ENCODE assay signal across 19 mouse cellular contexts in genomic region chr12:116710716-116711115, GRCm38 (mm10).
DNase-seq lines count a peak whose midpoint lies in the region; ATAC-seq and TF ChIP-seq lines count a peak whose summit lies in the region.
"Had no signal": no experiment of that assay in that cellular context is flagged by ENCODE, and none has a peak within 500 bp of the region (broad histone marks: within the 10 kb centered on the region; RNA-seq: fewer than 3 reads in every experiment).

No protein-coding gene starts in this region.

- H3K4me2 ChIP-seq in forebrain, embryonic 13.5 days: no peak overlapping the region
- H3K4me2 ChIP-seq in midbrain, embryonic 14.5 days (ENCODE audit: low read length): no peak overlapping the region
- H3K4me2 ChIP-seq in hindbrain, postnatal 0 days (ENCODE audit: low read depth, low read length): no peak overlapping the region
- no peak overlapping the region for H3K4me2 ChIP-seq in stomach, postnatal 0 days (replicated peaks; ENCODE audit: low read depth)
- H3K4me2 ChIP-seq in heart, embryonic 11.5 days: no peak overlapping the region
- H3K4me2 ChIP-seq: heart, embryonic 15.5 days; limb, embryonic 15.5 days had no signal

- H3K4me3 ChIP-seq in forebrain, embryonic 13.5 days: no peak overlapping the region
- H3K4me3 ChIP-seq in forebrain, embryonic 10.5 days: no peak overlapping the region
- H3K4me3 ChIP-seq in midbrain, embryonic 14.5 days (replicated peaks; ENCODE audit: low read depth, low read length): no peak overlapping the region
- no peak overlapping the region for H3K4me3 ChIP-seq in midbrain, embryonic 10.5 days
- H3K4me3 ChIP-seq in hindbrain, postnatal 0 days (ENCODE audit: low read length): no peak overlapping the region
- H3K4me3 ChIP-seq in stomach, postnatal 0 days (ENCODE audit: low read depth, low read length): no peak overlapping the region
- no peak overlapping the region for H3K4me3 ChIP-seq in heart, embryonic 11.5 days (ENCODE audit: low read depth, low read length)
- H3K4me3 ChIP-seq: erythroblast, embryonic 14.5 days; heart, embryonic 15.5 days; limb, embryonic 15.5 days; myocyte had no signal

- H3K4me1 ChIP-seq in forebrain, embryonic 13.5 days: no peaks in the 10 kb centered on the region
- no peaks in the 10 kb centered on the region for H3K4me1 ChIP-seq in forebrain, embryonic 10.5 days
- no peaks in the 10 kb centered on the region for H3K4me1 ChIP-seq in midbrain, embryonic 14.5 days (ENCODE audit: control insufficient read depth, insufficient read depth, low read length)
- no peaks in the 10 kb centered on the region for H3K4me1 ChIP-seq in midbrain, embryonic 10.5 days
- H3K4me1 ChIP-seq in hindbrain, postnatal 0 days (ENCODE audit: insufficient read depth, low read length): 0 out of 2 replicates have a peak, but pooled peaks cover 4% of the 10 kb centered on the region
- H3K4me1 ChIP-seq in stomach, postnatal 0 days (replicated peaks; ENCODE audit: control insufficient read depth, insufficient read depth): no peaks in the 10 kb centered on the region
- H3K4me1 ChIP-seq in heart, embryonic 11.5 days (ENCODE audit: control insufficient read depth, insufficient read depth, low read length): no peaks in the 10 kb centered on the region
- H3K4me1 ChIP-seq: heart, embryonic 15.5 days; limb, embryonic 15.5 days had no signal

- H3K36me3 ChIP-seq in forebrain, embryonic 13.5 days (ENCODE audit: poor library complexity, severe bottlenecking): no peaks in the 10 kb centered on the region
- no peaks in the 10 kb centered on the region for H3K36me3 ChIP-seq in forebrain, embryonic 10.5 days (replicated peaks)
- H3K36me3 ChIP-seq in midbrain, embryonic 14.5 days (ENCODE audit: control insufficient read depth, insufficient read depth, low read length): no peaks in the 10 kb centered on the region
- H3K36me3 ChIP-seq in midbrain, embryonic 10.5 days: no peaks in the 10 kb centered on the region
- H3K36me3 ChIP-seq in hindbrain, postnatal 0 days (ENCODE audit: insufficient read depth, low read length): no peaks in the 10 kb centered on the region
- no peaks in the 10 kb centered on the region for H3K36me3 ChIP-seq in stomach, postnatal 0 days (ENCODE audit: control insufficient read depth, insufficient read depth, low read length)
- H3K36me3 ChIP-seq in heart, embryonic 11.5 days (ENCODE audit: control insufficient read depth, insufficient read depth, low read length): no peaks in the 10 kb centered on the region
- H3K36me3 ChIP-seq: heart, embryonic 15.5 days; limb, embryonic 15.5 days had no signal

- TF ChIP-seq EP300 in stomach, postnatal 0 days (optimal IDR thresholded peaks at IDR 0.05): no peak

- H3K27me3 ChIP-seq in forebrain, embryonic 13.5 days: no peaks in the 10 kb centered on the region
- no peaks in the 10 kb centered on the region for H3K27me3 ChIP-seq in forebrain, embryonic 10.5 days (ENCODE audit: poor library complexity, severe bottlenecking)
- no peaks in the 10 kb centered on the region for H3K27me3 ChIP-seq in midbrain, embryonic 14.5 days (ENCODE audit: control insufficient read depth, insufficient read depth, low read length)
- no peaks in the 10 kb centered on the region for H3K27me3 ChIP-seq in midbrain, embryonic 10.5 days (ENCODE audit: low read depth, poor library complexity, severe bottlenecking)
- H3K27me3 ChIP-seq in hindbrain, postnatal 0 days (ENCODE audit: insufficient read depth, low read length): no peaks in the 10 kb centered on the region
- H3K27me3 ChIP-seq in stomach, postnatal 0 days (ENCODE audit: control insufficient read depth, insufficient read depth, low read length): no peaks in the 10 kb centered on the region
- no peaks in the 10 kb centered on the region for H3K27me3 ChIP-seq in heart, embryonic 11.5 days (ENCODE audit: control insufficient read depth, insufficient read depth, low read length)
- H3K27me3 ChIP-seq: heart, embryonic 15.5 days; limb, embryonic 15.5 days had no signal

- WGBS in forebrain, embryonic 13.5 days: 71% methylated on average over 3 of the region's 3 CpGs
- WGBS in forebrain, embryonic 10.5 days: 84% methylated on average over 3 of the region's 3 CpGs
- WGBS in midbrain, embryonic 14.5 days: 56% methylated on average over 3 of the region's 3 CpGs
- 60% methylated on average over 3 of the region's 3 CpGs for WGBS in midbrain, embryonic 10.5 days
- WGBS in hindbrain, postnatal 0 days: 45% methylated on average over 3 of the region's 3 CpGs
- WGBS in stomach, postnatal 0 days: 57% methylated on average over 3 of the region's 3 CpGs
- 54% methylated on average over 3 of the region's 3 CpGs for WGBS in heart, embryonic 11.5 days (ENCODE audit: insufficient replicate concordance)

- no peak overlapping the region for H3K27ac ChIP-seq in forebrain, embryonic 13.5 days
- no peak overlapping the region for H3K27ac ChIP-seq in forebrain, embryonic 10.5 days
- peak overlapping the region; percentile 49; the same call in 1 of the 2 replicates for H3K27ac ChIP-seq in midbrain, embryonic 14.5 days (replicated peaks; ENCODE audit: low read depth, low read length)
- no peak overlapping the region for H3K27ac ChIP-seq in midbrain, embryonic 10.5 days (replicated peaks)
- no peak overlapping the region for H3K27ac ChIP-seq in hindbrain, postnatal 0 days
- no peak overlapping the region for H3K27ac ChIP-seq in stomach, postnatal 0 days (replicated peaks)
- H3K27ac ChIP-seq in heart, embryonic 11.5 days (ENCODE audit: low read depth, low read length): no peak overlapping the region
- H3K27ac ChIP-seq: heart, embryonic 15.5 days; limb, embryonic 15.5 days had no signal

- no peak for DNase-seq in forebrain, embryonic 10.5 days (ENCODE audit: extremely low spot score, low spot score)
- DNase-seq in midbrain, embryonic 14.5 days: peak; percentile 51
- no peak for DNase-seq in midbrain, embryonic 10.5 days (ENCODE audit: low spot score)
- peak; percentile 35 for DNase-seq in hindbrain, postnatal 0 days (ENCODE audit: low spot score)
- peak; percentile 4 for DNase-seq in stomach, postnatal 0 days (ENCODE audit: low spot score)
- DNase-seq in ovary, adult 18-20 months (ENCODE audit: low spot score): no peak
- DNase-seq: adrenal gland, postnatal 25 days; cerebellum, postnatal 10 days; heart, adult 11 months; kidney, adult 2 months; kidney, postnatal 36 days; lung, adult 2 months; thymus, postnatal 4 days had no signal

- ATAC-seq in forebrain, embryonic 13.5 days: 0 out of 2 replicates have a peak, but pooled peaks have one; percentile 48
- ATAC-seq in midbrain, embryonic 14.5 days (ENCODE audit: low FRiP score, low TSS enrichment): no peak
- ATAC-seq in hindbrain, postnatal 0 days: peak; percentile 61; the same call in 1 of the 2 replicates
- ATAC-seq in stomach, postnatal 0 days (ENCODE audit: low FRiP score, low TSS enrichment): no peak
- no peak for ATAC-seq in heart, embryonic 11.5 days (replicated peaks; ENCODE audit: insufficient number of reproducible peaks, low FRiP score, low TSS enrichment)

- no peaks in the 10 kb centered on the region for H3K9me3 ChIP-seq in forebrain, embryonic 13.5 days (replicated peaks)
- no peaks in the 10 kb centered on the region for H3K9me3 ChIP-seq in forebrain, embryonic 10.5 days
- no peaks in the 10 kb centered on the region for H3K9me3 ChIP-seq in midbrain, embryonic 14.5 days (ENCODE audit: control insufficient read depth, low read length)
- H3K9me3 ChIP-seq in midbrain, embryonic 10.5 days (replicated peaks): no peaks in the 10 kb centered on the region
- no peaks in the 10 kb centered on the region for H3K9me3 ChIP-seq in hindbrain, postnatal 0 days (ENCODE audit: low read length)
- no peaks in the 10 kb centered on the region for H3K9me3 ChIP-seq in stomach, postnatal 0 days (ENCODE audit: control insufficient read depth, low read length)
- no peaks in the 10 kb centered on the region for H3K9me3 ChIP-seq in heart, embryonic 11.5 days (replicated peaks; ENCODE audit: control insufficient read depth, low read length)
- H3K9me3 ChIP-seq: heart, embryonic 15.5 days; limb, embryonic 15.5 days had no signal

- H3K9ac ChIP-seq in forebrain, embryonic 13.5 days: no peak overlapping the region
- H3K9ac ChIP-seq in midbrain, embryonic 14.5 days (replicated peaks; ENCODE audit: low read length): no peak overlapping the region
- H3K9ac ChIP-seq in hindbrain, postnatal 0 days (replicated peaks; ENCODE audit: low read length): no peak overlapping the region
- no peak overlapping the region for H3K9ac ChIP-seq in stomach, postnatal 0 days (ENCODE audit: low read length)
- H3K9ac ChIP-seq in heart, embryonic 11.5 days (ENCODE audit: low read depth, low read length): no peak overlapping the region
- H3K9ac ChIP-seq: heart, embryonic 15.5 days; limb, embryonic 15.5 days had no signal

- no peak for TF ChIP-seq CTCF in hindbrain, postnatal 0 days (IDR thresholded peaks at IDR 0.05; ENCODE audit: low read depth)
- no peak for TF ChIP-seq CTCF in stomach, postnatal 0 days (IDR thresholded peaks at IDR 0.05; ENCODE audit: low read depth)

Comparison
In these comparisons a context has a peak if more than half of its experiments do, and no peak if none do; other contexts are left out.
1. DNase-seq: peak in midbrain, embryonic 14.5 days (single experiment), hindbrain, postnatal 0 days (single experiment) and stomach, postnatal 0 days (single experiment); none in forebrain, embryonic 10.5 days (single experiment), midbrain, embryonic 10.5 days (single experiment) and ovary, adult 18-20 months (single experiment).
2. ATAC-seq: peak in forebrain, embryonic 13.5 days (single experiment) and hindbrain, postnatal 0 days (single experiment); none in midbrain, embryonic 14.5 days (single experiment), stomach, postnatal 0 days (single experiment) and heart, embryonic 11.5 days (single experiment).